Mouse (Mus musculus) telencephalon, adult 2 months (tissue): ENCODE measurements at regions not wholly inside any gene's neighbourhood (a gene's known extent, or its start where the extent isn't known, plus 50 kb on each side); places are given as distances from the start of the nearest gene placed in this dataset.
A peak's percentile ranks its signal among the peaks of the same experiment; 100 is the strongest.

Source experiments
- DNase-seq: peaks from one replicate; pipeline ENCODE4 v3.0.0-alpha.2; 2011; ENCODE audit warnings: low read depth, low spot score

- no peak for DNase-seq
These were observed 370.9 kb downstream of the Dcdc2c start for GRCm38 (mm10) chr12:28181265-28181664.

GRCm38 (mm10) chr12:28176016-28176415 lies 376.2 kb downstream of the Dcdc2c start:
- no peak for DNase-seq

GRCm38 (mm10) chr12:28174078-28174477 lies 378.1 kb downstream of the Dcdc2c start:
- no peak for DNase-seq

GRCm38 (mm10) chr12:28158786-28159185 lies 393.4 kb downstream of the Dcdc2c start:
- no peak for DNase-seq

- DNase-seq, result no peak
These were observed 401.4 kb downstream of the Dcdc2c start for GRCm38 (mm10) chr12:28150759-28151158.

- no peak for DNase-seq
These were observed 416.2 kb downstream of the Dcdc2c start for GRCm38 (mm10) chr12:28135810-28136592.

- no peak for DNase-seq
These were observed 429.4 kb downstream of the Dcdc2c start for GRCm38 (mm10) chr12:28122766-28123165.

GRCm38 (mm10) chr12:28120106-28120505 lies 432.1 kb downstream of the Dcdc2c start:
- DNase-seq, result no peak

GRCm38 (mm10) chr12:28090673-28091072 lies 461.5 kb downstream of the Dcdc2c start:
- no peak for DNase-seq

- DNase-seq, result peak; percentile 26
These were observed 466.7 kb downstream of the Dcdc2c start for GRCm38 (mm10) chr12:28085460-28085859.

- DNase-seq, result no peak
These were observed 475.6 kb downstream of the Dcdc2c start for GRCm38 (mm10) chr12:28076606-28077005.

GRCm38 (mm10) chr12:28068584-28068983 lies 483.6 kb downstream of the Dcdc2c start:
- no peak for DNase-seq

GRCm38 (mm10) chr12:28060281-28060680 lies 491.9 kb downstream of the Dcdc2c start:
- DNase-seq, result no peak

- DNase-seq, result peak; percentile 51
These were observed 496.5 kb downstream of the Dcdc2c start for GRCm38 (mm10) chr12:28055518-28056280.

GRCm38 (mm10) chr12:28054444-28054843 lies 497.8 kb downstream of the Dcdc2c start:
- DNase-seq, result no peak

- DNase-seq, result no peak
These were observed 504.2 kb downstream of the Dcdc2c start for GRCm38 (mm10) chr12:28047989-28048388.

GRCm38 (mm10) chr12:28038161-28038911 lies 513.9 kb downstream of the Dcdc2c start:
- DNase-seq, result no peak

- no peak for DNase-seq
These were observed 553.0 kb downstream of the Dcdc2c start for GRCm38 (mm10) chr12:27999170-27999569.

- no peak for DNase-seq
These were observed 560.0 kb downstream of the Dcdc2c start for GRCm38 (mm10) chr12:27992152-27992551.

- no peak for DNase-seq
These were observed 567.8 kb downstream of the Dcdc2c start for GRCm38 (mm10) chr12:27984261-27984841.

GRCm38 (mm10) chr12:27978257-27978931 lies 573.8 kb downstream of the Dcdc2c start:
- peak; percentile 70 for DNase-seq
